Mouse (Mus musculus): ENCODE results near the gene Gm20695.

GRCm38 (mm10) chr16:3891621-3892295 lies 7.3 kb downstream of the Gm20695 start:
- TF ChIP-seq POLR2A (IDR thresholded peaks at IDR 0.05; ENCODE audit: control insufficient read depth, extremely low read depth, insufficient read depth, low read length, poor library complexity), result no peak
- no peak for TF ChIP-seq CTCF (IDR thresholded peaks at IDR 0.05; ENCODE audit: borderline replicate concordance, control insufficient read depth, extremely low read depth, insufficient read depth, low read length, poor library complexity)

All from thymus, adult 2 months (tissue).